Mouse (Mus musculus) adrenal gland, adult 18-20 months (tissue): ENCODE measurements around the gene Cog4. TPM values are rescaled to one million over a fixed set of nuclear protein-coding genes. Genes with fewer than 3 reads are reported as not detected.
"Not testable (repeated sequence)": the region's sequence is repeated elsewhere in the genome, so short reads cannot be mapped to it uniquely, and the experiment has no call there.

Source experiments
- DNase-seq, 2 experiments: peaks; one replicate each; pipeline ENCODE4 v3.0.0; 2021 to 2022; ENCODE audit warnings: low spot score in 2 of 2
- total RNA-seq, 2 experiments: library from RNA; stranded (reverse); gene quantifications; 1 replicate in 1 of 2; 2 replicates in 1 of 2; pipeline ENCODE4 v1.2.3; 2021

Cog4 gene
- total RNA-seq, 2 experiments from 2014 or later: 78.4 to 92.3 TPM

- DNase-seq: no peak
Observed at GRCm38 (mm10) chr8:110888441-110888840, 42.0 kb downstream of the Cog4 start.

DNA sequence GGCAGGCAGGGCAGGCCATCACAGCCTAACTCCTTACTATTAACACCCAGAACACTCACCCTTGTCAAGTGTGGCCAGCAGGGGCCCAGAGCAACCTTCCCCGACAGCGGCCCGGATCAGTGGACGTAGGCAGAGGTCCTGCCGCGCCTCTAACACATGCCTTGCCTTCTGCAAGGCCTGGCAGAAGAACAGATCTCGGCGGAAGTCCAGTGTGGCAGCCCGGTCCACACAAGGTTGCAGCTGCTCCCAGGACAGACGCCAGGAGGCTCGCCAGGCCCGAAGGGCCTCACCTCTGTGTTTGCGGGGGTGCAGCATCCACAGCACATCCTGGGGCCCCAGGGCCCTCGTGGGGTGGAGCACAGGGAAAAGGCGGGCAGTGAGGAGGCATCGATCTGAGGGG, 42.5 kb downstream of the Cog4 start:
- no peak for DNase-seq

DNA sequence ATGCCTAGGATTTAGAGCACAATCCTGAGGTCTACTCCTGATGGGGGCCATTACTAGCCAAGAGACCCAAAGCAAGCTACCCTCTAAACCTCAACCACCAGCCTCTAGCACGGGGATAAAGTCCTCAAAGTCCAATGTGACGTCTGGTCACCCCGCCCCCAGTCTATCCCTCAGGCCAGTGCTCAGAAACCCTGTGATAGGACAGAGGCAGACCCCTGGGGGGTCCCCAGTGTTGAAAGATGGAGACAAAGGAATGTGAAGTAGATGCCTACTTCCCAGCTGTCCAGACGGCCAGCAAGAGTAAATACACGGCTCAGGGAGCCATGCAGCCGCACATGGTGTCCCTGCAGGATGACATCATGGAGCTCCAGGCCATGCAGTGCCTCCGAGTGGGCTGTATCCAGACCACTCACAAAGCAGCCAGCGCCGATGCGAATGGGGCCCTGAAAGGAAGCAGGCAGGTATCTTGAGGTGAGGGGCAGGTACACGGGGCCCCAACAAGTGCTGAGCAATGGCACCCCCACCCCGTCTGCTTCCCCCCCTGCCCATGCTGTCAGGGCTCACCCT, 43.6 kb downstream of the Cog4 start:
- DNase-seq: no peak

GRCm38 (mm10) chr8:110892040-110892439, 45.6 kb downstream of the Cog4 start:
- no peak for DNase-seq

GRCm38 (mm10) chr8:110892913-110893312, 46.5 kb downstream of the Cog4 start:
- DNase-seq: no peak

DNA sequence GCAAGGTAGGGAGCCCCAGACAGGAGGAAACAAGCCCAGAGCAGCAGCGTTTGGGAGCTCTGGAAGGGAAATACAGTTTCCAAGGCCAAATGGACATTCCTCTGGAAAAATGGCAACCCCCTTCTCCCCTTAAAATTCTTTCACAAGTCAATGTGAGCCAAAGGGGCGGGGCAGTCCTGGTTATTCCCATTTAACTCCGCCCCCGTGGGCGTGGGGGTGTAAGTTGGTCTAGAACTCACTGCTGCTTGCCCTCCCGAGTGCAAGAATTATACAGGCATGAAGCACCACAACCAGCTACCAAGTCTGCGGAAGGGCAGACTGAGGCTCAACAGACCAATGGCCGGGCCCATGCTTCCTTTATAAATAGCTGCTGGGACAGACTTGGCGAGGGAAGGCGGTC, 48.5 kb downstream of the Cog4 start:
- DNase-seq: no peak

DNA sequence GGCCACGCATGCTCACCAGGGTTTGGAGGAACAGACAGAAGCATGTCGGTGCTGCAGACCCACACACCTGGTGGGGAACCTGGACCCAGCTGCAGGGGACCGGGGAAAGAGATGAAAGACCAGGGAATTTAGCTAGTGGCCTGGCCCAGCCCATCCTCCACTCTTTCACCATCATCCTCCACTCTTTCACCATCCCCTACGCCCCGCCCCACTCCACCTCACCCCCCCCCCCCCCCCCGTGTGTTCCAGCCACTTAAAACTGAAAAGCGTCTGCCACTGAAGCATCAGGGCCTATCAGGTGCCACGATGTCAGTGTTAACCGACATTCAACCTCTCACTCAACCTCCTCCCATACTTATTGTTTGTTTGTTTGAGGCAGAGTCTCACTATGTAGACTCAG, 48.9 kb downstream of the Cog4 start:
- DNase-seq: no peak

- no peak for DNase-seq
Observed at GRCm38 (mm10) chr8:110895812-110896211, 49.4 kb downstream of the Cog4 start.

GRCm38 (mm10) chr8:110897495-110897894, 51.1 kb downstream of the Cog4 start:
- DNase-seq: no peak

DNA sequence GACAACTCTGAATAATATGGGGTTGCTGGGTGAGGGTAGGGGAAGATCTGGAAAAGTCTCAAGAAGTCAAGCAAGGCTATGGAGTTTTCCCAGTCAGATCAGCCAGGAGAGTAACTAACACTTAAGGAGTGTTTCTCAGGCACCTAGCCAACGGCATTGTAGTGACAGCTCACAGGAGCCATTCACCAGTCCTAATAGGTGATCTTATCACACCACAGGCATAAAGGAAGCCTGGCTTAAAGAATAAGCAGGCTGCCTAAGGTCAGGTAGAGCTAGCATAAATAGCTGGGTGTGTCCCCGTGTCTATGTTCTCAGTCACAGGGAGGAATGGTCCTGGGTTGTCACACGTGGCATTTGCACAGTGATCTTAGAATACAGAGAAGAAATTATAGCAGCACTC, 54.7 kb downstream of the Cog4 start:
- DNase-seq: no peak

DNA sequence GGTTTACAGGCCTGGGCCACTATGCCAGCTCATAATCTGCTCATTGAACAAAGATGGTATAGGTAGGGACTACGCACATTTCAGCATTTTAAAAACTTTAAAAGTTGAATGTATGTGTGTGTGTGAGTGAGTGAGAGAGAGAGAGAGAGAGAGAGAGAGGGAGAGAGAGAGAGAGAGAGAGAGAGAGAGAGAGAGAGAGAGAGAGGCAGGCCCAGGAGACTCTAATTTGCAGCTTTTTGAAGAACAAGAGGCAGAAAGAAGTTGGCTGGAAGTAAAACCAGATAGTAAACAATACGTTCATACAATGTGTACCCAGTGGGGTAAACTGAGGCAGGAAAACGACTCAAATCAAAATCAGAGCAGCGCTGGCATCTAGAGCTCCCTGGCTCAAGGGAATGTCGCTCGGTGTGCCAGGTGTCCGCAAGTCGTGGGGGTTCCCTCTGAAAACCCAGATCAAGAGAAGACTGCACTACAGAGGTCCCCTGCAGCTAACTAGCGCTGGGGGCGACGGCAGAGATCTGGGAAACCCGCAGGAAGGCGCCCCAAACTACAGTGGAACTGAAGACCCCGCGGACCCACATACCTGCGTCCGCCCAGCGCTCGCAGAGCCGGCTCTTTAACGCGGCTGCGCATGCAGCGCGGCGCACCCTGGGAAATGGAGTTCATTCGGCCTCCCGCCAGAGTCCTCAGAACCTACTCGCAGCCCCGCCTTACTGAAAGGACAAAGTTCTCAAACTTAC, 55.6 kb downstream of the Cog4 start, which contains the start of gene Fuk:
Gene Fuk (minus strand): TSS at position 650 of the 740 bp plus-strand sequence.
- peak; percentile 75 to 82 for DNase-seq

DNA sequence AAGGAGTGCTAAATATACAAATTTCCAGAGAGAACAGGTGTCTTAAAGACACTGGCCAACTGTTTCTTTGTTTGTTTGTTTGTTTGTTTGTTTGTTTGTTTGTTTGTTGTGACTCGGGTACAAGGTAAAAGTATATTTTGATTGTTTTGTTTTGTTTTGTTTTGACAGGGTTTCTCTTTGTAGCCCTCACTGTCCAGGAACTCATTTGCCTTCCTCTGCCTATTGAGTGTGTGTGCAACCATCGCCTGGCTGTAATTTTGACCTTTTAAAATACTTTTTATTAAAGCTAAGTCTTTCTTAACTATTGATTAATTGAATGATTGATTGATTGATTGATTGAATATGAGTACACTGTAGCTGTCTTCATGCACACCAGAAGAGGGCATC, 56.2 kb downstream of the Cog4 start:
- DNase-seq: no peak

DNA sequence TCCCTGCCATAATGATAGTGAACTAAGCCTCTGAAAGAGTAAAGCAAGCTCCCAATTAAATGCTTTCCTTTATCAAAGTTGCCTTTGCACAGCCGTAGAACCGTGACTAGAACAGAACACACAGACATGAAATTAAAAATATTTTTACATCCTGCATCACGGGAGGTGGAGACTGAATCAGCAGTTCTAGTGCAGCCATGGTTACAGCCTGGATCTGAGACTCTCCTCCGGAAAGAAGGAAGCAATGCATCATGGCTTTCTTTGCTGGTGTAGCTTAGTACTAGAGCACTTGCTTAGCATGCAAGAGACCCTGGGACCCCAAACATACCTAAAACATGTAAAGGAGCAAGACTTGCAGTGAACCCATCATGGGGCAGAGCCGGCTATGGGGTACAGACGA, 59.0 kb downstream of the Cog4 start:
- DNase-seq: no peak

GRCm38 (mm10) chr8:110906682-110907081, 60.3 kb downstream of the Cog4 start:
- no peak for DNase-seq

DNA sequence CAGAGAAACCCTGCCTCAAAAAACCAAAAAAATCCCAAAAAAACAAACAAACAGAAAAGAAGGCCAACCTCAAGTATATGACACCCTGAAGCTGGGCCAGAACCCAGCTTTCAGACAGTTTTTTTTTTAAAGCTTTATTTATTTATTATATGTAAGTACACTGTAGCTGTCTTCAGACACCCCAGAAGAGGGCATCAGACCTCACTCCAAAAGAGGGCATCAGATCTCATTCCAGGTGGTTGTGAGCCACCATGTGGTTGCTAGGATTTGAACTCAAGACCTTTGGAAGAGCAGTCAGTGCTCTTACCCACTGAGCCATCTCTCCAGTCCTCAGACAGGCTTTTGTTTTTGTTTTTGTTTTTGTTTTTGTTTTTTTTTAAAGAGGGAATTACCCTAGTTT, 63.5 kb downstream of the Cog4 start:
- DNase-seq: not testable (repeated sequence)

GRCm38 (mm10) chr8:110911576-110912570, 65.5 kb downstream of the Cog4 start:
- no peak for DNase-seq

DNA sequence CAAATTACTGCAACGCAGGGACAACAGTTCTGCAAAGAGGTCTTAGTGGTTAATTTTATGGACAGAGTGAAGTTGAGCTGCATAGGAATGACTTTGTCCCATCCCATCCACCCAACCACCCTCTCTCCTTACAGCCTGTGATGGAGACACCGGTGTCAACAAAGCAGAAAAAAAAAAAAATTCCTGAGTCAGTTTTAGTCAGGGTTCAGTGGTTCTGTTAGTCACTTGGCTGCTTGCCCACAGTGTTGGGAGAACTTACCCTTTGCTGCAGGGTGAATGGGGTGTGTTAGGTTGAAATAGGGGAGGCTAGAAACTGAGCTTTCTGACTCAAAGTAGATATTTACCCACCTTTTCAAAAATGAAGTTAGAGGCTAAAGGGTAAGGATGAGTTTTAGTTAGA, 71.0 kb downstream of the Cog4 start:
- DNase-seq: peak; percentile 56 to 60

- no peak for DNase-seq
Observed at GRCm38 (mm10) chr8:110918027-110918426, 71.6 kb downstream of the Cog4 start.

DNA sequence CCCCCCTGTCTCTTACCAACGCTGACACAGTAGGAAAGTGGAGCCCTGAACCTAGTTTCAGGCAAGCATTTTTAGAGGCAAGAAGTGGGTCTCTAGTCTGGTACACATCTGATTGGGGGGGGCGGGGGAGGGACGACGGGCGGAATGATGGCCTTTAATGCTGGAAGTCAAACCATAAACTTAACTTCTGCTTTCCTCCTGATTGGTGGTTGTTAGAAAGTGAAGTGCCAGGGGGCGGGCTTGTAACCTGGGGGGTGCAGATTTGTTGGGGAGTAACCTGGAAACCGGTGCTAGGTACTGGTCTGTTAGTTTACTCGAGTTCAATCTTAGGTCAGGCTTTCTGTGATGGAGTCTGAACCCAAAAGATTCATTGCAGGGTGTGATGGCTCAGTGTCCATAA, 72.1 kb downstream of the Cog4 start:
- no peak for DNase-seq

DNA sequence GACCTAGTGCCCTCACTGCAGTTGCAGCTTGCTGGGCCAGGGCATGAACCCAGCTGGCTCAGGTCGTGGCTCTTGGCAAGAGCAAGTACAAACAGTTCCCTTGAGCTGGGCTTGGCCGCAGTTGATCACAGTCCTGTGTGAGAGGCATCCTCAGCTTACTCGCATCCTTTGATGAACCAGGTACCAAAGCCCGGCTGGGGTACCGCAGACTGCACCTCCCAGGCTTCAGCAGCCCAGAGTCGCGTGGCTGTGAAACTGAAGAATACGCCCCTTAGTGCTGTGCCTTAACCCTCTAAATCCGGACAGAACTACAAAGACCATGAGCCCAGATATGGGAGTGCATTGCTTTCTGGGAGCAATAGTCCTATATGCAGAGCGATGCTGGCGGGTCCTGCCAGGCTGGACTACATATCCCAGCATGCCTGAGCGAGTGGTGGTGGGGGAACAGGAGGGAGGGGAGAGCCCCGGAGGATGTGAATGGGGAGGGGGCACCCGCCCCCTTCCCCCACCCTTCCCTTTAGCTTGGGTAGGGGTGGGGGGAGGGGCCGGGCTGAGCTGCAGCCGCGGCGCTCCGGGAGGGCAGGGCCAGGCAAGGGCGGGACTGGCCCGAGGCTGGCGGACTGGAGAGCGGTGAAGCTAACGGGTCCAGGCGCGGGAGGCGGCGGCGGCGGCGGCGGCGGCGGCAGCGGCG, 73.1 kb downstream of the Cog4 start, which contains the start of gene St3gal2:
Gene St3gal2 (plus strand): TSS at position 582 of the 691 bp plus-strand sequence.
- DNase-seq: peak; percentile 68 to 72
